Mouse (Mus musculus) right cerebral cortex, postnatal 25 days (tissue): ENCODE results near the gene Gm9611.
"Not testable (repeated sequence)": the region's sequence is repeated elsewhere in the genome, so short reads cannot be mapped to it uniquely, and the experiment has no call there.

Experiments used
- DNase-seq: peaks from one replicate; pipeline ENCODE4 v3.0.0; 2022

The Gm9611 gene

GRCm38 (mm10) chr14:42297258-42297657 lies at the start of gene Gm9611:
TSS of gene Gm9611 (minus strand) at chr14:42297358.
- not testable (repeated sequence) for DNase-seq

DNA sequence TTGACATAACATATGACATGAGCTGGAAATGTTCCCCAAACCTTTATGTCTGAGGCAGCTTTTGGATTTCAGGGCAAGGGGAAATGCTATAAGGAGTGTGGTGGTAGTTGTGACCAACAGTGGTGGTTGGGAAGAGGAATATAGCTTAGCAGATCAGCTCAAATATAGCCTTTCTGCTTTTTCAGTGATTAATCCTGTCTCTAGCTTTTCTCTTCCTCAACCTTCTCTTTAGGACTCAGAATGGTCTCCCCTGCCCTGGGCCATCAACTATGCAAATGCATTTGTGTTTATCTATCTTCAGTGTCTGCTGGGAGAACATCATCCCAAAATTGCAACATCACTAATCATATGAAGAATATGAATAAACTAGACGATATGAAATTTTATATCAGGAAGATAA lies 12.8 kb upstream of the Gm9611 start, which contains the start of gene Gm7995:
TSS of gene Gm7995 (plus strand) at position 301 of the 400 bp plus-strand sequence.
- not testable (repeated sequence) for DNase-seq

- not testable (repeated sequence) for DNase-seq
These were observed 37.2 kb downstream of the Gm9611 start, which contains the start of gene Gm17026 for GRCm38 (mm10) chr14:42259948-42260347. TSS of gene Gm17026 (minus strand) at chr14:42260048.
